Mouse (Mus musculus): Measurements from ENCODE around the gene Lrrc36. TPM values are rescaled to one million over a fixed set of nuclear protein-coding genes. Genes with fewer than 3 reads are reported as not detected.

Lrrc36 gene
- polyA plus RNA-seq, 1 experiment from 2014 or later: 0.10 TPM

- Histone ChIP-seq H3K4me1 (replicated peaks; ENCODE audit: control insufficient read depth, insufficient read depth, low read length) (no peaks in the 10 kb centered on the region), H3K4me3 (ENCODE audit: low read depth, low read length) (no peak overlapping the region), H3K36me3 (ENCODE audit: control insufficient read depth, insufficient read depth) (no peaks in the 10 kb centered on the region), H3K27me3 (replicated peaks; ENCODE audit: control insufficient read depth, insufficient read depth, low read length) (no peaks in the 10 kb centered on the region; the same call in 1 of the 2 replicates), H3K4me2 (replicated peaks; ENCODE audit: low read depth) (no peak overlapping the region), H3K9me3 (ENCODE audit: control insufficient read depth) (no peaks in the 10 kb centered on the region), H3K9ac (ENCODE audit: low read depth, low read length) (no peak overlapping the region), H3K27ac (ENCODE audit: low read depth, low read length) (no peak overlapping the region)
- no peak for TF ChIP-seq CTCF (IDR thresholded peaks at IDR 0.05; ENCODE audit: low read depth)
- no peak for ATAC-seq
- 89% methylated on average over 5 of the region's 5 CpGs for WGBS
These were observed 29.3 kb downstream of the Lrrc36 start for GRCm38 (mm10) chr8:105442661-105443060.

GRCm38 (mm10) chr8:105445296-105446126 lies 32.1 kb downstream of the Lrrc36 start:
- ATAC-seq: no peak
- Histone ChIP-seq H3K9me3 (ENCODE audit: control insufficient read depth) (no peaks in the 10 kb centered on the region), H3K27me3 (replicated peaks; ENCODE audit: control insufficient read depth, insufficient read depth, low read length) (no peaks in the 10 kb centered on the region; the same call in 1 of the 2 replicates), H3K9ac (ENCODE audit: low read depth, low read length) (no peak overlapping the region), H3K4me2 (replicated peaks; ENCODE audit: low read depth) (no peak overlapping the region), H3K4me3 (ENCODE audit: low read depth, low read length) (no peak overlapping the region), H3K36me3 (ENCODE audit: control insufficient read depth, insufficient read depth) (no peaks in the 10 kb centered on the region), H3K27ac (ENCODE audit: low read depth, low read length) (no peak overlapping the region), H3K4me1 (replicated peaks; ENCODE audit: control insufficient read depth, insufficient read depth, low read length) (no peaks in the 10 kb centered on the region)
- 41% methylated on average over 11 of the region's 11 CpGs for WGBS
- TF ChIP-seq CTCF (IDR thresholded peaks at IDR 0.05; ENCODE audit: low read depth): no peak

- no peak for ATAC-seq
- H3K36me3 ChIP-seq (ENCODE audit: control insufficient read depth, insufficient read depth): no peaks in the 10 kb centered on the region
- H3K27me3 ChIP-seq (replicated peaks; ENCODE audit: control insufficient read depth, insufficient read depth, low read length): no peaks in the 10 kb centered on the region; the same call in 1 of the 2 replicates
- no peak overlapping the region for H3K27ac ChIP-seq (ENCODE audit: low read depth, low read length)
- no peak for TF ChIP-seq CTCF (IDR thresholded peaks at IDR 0.05; ENCODE audit: low read depth)
- H3K4me3 ChIP-seq (ENCODE audit: low read depth, low read length): no peak overlapping the region
- 29% methylated on average over 4 of the region's 4 CpGs for WGBS
- H3K4me1 ChIP-seq (replicated peaks; ENCODE audit: control insufficient read depth, insufficient read depth, low read length): no peaks in the 10 kb centered on the region
- H3K9ac ChIP-seq (ENCODE audit: low read depth, low read length): no peak overlapping the region
- H3K4me2 ChIP-seq (replicated peaks; ENCODE audit: low read depth): no peak overlapping the region
- no peaks in the 10 kb centered on the region for H3K9me3 ChIP-seq (ENCODE audit: control insufficient read depth)
These were observed 32.8 kb downstream of the Lrrc36 start for GRCm38 (mm10) chr8:105446127-105446552.

GRCm38 (mm10) chr8:105448188-105448587 lies 34.8 kb downstream of the Lrrc36 start:
- 86% methylated on average over 3 of the region's 3 CpGs for WGBS

GRCm38 (mm10) chr8:105448596-105448995 lies 35.2 kb downstream of the Lrrc36 start:
- Histone ChIP-seq H3K4me2 (replicated peaks; ENCODE audit: low read depth) (no peak overlapping the region), H3K4me1 (replicated peaks; ENCODE audit: control insufficient read depth, insufficient read depth, low read length) (no peaks in the 10 kb centered on the region), H3K27ac (ENCODE audit: low read depth, low read length) (no peak overlapping the region), H3K36me3 (ENCODE audit: control insufficient read depth, insufficient read depth) (no peaks in the 10 kb centered on the region), H3K9ac (ENCODE audit: low read depth, low read length) (no peak overlapping the region), H3K9me3 (ENCODE audit: control insufficient read depth) (no peaks in the 10 kb centered on the region), H3K27me3 (replicated peaks; ENCODE audit: control insufficient read depth, insufficient read depth, low read length) (no peaks in the 10 kb centered on the region; the same call in 1 of the 2 replicates), H3K4me3 (ENCODE audit: low read depth, low read length) (no peak overlapping the region)
- no peak for ATAC-seq
- TF ChIP-seq CTCF (IDR thresholded peaks at IDR 0.05; ENCODE audit: low read depth): no peak
- 73% methylated on average over 5 of the region's 5 CpGs for WGBS

More at GRCm38 (mm10) chr8:105448188-105448587, 34.8 kb downstream of the Lrrc36 start:
- Histone ChIP-seq H3K4me1 (replicated peaks; ENCODE audit: control insufficient read depth, insufficient read depth, low read length) (no peaks in the 10 kb centered on the region), H3K9me3 (ENCODE audit: control insufficient read depth) (no peaks in the 10 kb centered on the region), H3K27me3 (replicated peaks; ENCODE audit: control insufficient read depth, insufficient read depth, low read length) (no peaks in the 10 kb centered on the region; the same call in 1 of the 2 replicates), H3K36me3 (ENCODE audit: control insufficient read depth, insufficient read depth) (no peaks in the 10 kb centered on the region), H3K4me2 (replicated peaks; ENCODE audit: low read depth) (no peak overlapping the region), H3K27ac (ENCODE audit: low read depth, low read length) (no peak overlapping the region), H3K9ac (ENCODE audit: low read depth, low read length) (no peak overlapping the region), H3K4me3 (ENCODE audit: low read depth, low read length) (no peak overlapping the region)
- no peak for ATAC-seq
- no peak for TF ChIP-seq CTCF (IDR thresholded peaks at IDR 0.05; ENCODE audit: low read depth)

GRCm38 (mm10) chr8:105450977-105451376 lies 37.6 kb downstream of the Lrrc36 start:
- Histone ChIP-seq H3K4me2 (replicated peaks; ENCODE audit: low read depth) (no peak overlapping the region), H3K9ac (ENCODE audit: low read depth, low read length) (no peak overlapping the region), H3K4me3 (ENCODE audit: low read depth, low read length) (no peak overlapping the region), H3K9me3 (ENCODE audit: control insufficient read depth) (no peaks in the 10 kb centered on the region), H3K27me3 (replicated peaks; ENCODE audit: control insufficient read depth, insufficient read depth, low read length) (peaks cover 3% of the 10 kb centered on the region; the same call in 1 of the 2 replicates), H3K4me1 (replicated peaks; ENCODE audit: control insufficient read depth, insufficient read depth, low read length) (no peaks in the 10 kb centered on the region), H3K36me3 (ENCODE audit: control insufficient read depth, insufficient read depth) (no peaks in the 10 kb centered on the region), H3K27ac (ENCODE audit: low read depth, low read length) (no peak overlapping the region)
- TF ChIP-seq CTCF (IDR thresholded peaks at IDR 0.05; ENCODE audit: low read depth): no peak
- no peak for ATAC-seq
- WGBS: 76% methylated on average over 1 of the region's 1 CpGs

Measured in intestine, postnatal 0 days (tissue).